Mouse (Mus musculus) B cell, adult 2 months (primary cell): Measurements from ENCODE around the gene Notch3.
"Not testable (repeated sequence)": the region's sequence is repeated elsewhere in the genome, so short reads cannot be mapped to it uniquely, and the experiment has no call there.

Experiments used
- DNase-seq, 2 experiments: peaks; one replicate each; pipeline ENCODE4 v3.0.0; 2022

Notch3 gene

GRCm38 (mm10) chr17:32117287-32117871, 49.3 kb downstream of the Notch3 start:
- DNase-seq = no peak

DNA sequence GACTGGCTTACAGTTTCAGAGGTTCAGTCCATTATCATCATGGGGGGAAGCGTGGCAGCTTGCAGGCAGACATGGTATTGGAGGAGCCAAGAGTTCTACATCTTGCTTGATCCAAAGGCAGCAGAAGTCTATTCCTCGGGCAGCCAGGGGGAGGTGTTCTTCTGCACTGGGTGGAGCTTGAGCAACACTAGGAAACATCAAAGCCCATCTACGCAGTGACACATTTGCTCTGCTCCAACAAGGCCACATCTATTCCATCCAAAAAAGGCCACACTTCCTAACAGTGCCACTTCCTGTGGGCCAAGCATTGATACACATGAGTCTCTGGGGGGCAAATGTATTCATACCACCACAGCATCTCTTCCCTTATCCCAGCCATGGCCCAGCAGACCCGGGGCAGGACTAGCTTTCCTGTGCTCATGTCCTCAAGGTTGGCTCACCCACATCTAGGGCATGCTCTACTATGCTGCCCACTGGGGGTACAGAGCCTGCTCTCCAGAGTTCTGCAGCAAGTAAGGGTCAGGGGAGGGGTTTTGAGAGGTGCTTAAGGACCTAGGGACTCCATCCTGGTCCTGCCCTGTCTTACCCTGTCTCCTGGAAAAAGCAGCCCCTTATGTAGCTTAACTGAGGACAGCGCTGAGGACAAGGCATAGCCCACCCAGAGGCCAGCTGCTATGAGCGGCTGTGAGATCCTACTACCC, 49.9 kb downstream of the Notch3 start:
- DNase-seq = no peak

DNA sequence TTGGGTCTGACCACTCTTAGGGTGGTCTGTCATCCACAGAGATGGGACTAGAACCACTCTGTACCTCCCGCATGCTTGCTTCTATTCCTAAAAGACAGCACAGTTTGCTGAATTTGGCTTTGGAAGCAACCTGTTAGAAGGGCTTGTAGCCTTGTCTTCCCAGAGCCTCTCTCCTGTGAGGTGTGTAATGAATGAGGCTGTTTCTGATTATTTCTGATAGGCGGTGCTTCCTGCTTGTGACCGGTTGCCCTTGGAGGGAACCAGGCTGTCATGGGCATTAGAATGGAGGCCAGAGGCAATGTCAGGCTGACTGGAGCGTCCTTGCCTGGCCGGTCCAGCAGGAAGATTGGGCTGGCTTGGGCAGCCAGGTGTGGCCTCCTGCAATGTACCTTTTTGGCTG, 52.2 kb downstream of the Notch3 start:
- not testable (repeated sequence) for DNase-seq

DNA sequence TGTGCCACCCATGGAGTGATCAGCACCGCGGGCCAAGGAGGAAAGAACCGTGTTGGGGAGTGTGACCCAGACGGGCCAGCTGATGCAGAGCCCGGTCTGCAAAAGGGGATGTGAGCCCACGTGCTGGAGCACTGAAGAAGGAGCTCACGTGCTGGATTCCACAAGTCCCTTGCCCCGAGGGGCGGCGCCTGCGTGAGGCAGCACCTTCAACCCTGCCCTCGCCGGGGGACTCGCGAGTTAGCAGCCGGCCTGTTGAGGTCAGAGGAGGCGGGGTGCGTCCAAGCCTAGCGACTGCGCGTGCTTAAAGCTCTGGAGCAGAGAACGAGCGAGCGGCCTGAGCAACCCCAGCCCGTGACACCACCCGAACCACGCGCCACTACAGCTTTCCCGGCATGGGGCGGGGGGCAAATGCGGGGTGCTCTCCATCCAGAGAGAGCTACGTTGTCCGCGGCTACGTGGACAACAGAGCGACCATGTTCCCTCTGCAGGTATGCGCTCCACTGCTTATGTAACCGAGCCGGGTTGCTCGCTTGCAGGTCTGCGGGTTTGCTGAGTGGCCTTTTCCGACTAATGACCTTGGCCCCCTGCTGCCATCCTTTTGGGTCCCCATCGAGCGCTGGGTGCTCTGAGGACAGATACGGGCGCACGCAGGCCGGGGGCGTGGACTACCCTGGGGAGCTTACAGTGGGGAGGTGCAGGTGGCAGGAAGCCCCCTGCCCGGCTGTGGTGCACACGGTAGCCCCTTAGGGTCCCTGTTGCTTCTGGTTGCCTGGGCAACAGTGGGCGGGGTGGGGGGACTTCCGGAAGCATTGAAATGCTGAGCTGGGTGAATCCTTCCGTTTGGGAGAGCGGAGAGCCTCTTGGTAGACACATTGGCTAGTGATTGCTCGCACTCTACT, 52.9 kb downstream of the Notch3 start:
- DNase-seq = peak; percentile 46 to 50

- no peak for DNase-seq
Measured at GRCm38 (mm10) chr17:32113255-32113522, 53.5 kb downstream of the Notch3 start.

DNA sequence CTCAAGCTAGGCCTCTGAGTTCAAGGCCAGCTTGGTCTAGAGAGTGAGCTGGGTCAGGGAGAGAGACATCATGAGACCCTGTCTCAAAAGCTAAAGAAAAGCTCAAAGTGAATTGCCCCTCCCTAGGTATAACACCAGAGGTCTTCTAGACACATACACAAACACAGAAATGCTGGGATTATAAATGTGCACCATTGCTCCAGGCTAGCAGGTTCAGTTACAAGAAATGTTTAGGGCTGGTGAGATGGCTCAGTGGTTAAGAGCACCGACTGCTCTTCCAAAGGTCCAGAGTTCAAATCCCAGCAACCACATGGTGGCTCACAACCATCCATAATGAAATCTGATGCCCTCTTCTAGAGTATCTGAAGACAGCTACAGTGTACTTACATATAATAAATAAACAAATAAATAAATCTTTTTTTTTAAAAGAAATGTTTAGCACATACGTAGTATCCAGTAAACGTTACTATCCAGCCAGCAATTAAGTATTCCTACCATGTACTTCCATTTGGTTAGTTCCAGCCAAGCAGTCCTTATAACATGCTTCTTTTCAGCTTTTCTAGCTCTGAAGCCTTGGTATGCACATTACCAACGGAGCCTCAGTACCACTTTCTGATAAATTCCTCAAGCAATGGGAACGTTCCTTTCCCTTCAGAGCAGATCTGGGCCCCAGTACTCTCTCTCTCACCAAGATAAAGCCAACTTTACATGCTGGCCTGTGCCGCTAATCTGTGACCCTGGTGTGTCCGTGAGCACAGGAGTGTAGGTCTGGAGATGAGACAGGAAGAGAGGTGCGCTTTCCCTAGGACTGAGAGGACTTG, 54.0 kb downstream of the Notch3 start:
- no peak for DNase-seq

- no peak for DNase-seq
Measured at GRCm38 (mm10) chr17:32110980-32111780, 55.5 kb downstream of the Notch3 start.

- no peak for DNase-seq
Measured at GRCm38 (mm10) chr17:32110424-32110823, 56.2 kb downstream of the Notch3 start.

- DNase-seq = no peak
Measured at GRCm38 (mm10) chr17:32109201-32109940, 57.3 kb downstream of the Notch3 start.

- not testable (repeated sequence) for DNase-seq
Measured at GRCm38 (mm10) chr17:32108320-32109011, 58.2 kb downstream of the Notch3 start.

- no peak for DNase-seq
Measured at GRCm38 (mm10) chr17:32107877-32108276, 58.8 kb downstream of the Notch3 start.

DNA sequence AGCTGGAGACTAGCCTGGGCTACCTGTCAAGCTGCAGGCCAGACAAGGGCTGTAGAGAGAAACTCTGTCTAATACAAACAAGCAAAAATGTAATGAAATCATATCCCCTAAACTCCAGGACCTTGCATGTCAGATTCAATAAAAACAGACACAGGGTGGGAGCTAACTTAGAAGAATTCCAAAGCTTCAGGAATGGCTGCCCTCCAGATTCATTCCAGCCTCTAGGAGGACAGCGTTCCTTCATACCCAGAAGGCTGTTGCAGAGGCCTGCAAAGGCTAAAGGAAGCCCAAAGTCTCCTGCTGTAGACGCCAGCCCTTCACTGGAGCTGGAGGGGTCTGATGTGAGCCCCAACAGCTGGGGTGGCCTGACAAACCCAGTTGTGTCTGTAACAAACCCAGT, 60.3 kb downstream of the Notch3 start:
- no peak for DNase-seq

GRCm38 (mm10) chr17:32103054-32103453, 63.6 kb downstream of the Notch3 start:
- no peak for DNase-seq

DNA sequence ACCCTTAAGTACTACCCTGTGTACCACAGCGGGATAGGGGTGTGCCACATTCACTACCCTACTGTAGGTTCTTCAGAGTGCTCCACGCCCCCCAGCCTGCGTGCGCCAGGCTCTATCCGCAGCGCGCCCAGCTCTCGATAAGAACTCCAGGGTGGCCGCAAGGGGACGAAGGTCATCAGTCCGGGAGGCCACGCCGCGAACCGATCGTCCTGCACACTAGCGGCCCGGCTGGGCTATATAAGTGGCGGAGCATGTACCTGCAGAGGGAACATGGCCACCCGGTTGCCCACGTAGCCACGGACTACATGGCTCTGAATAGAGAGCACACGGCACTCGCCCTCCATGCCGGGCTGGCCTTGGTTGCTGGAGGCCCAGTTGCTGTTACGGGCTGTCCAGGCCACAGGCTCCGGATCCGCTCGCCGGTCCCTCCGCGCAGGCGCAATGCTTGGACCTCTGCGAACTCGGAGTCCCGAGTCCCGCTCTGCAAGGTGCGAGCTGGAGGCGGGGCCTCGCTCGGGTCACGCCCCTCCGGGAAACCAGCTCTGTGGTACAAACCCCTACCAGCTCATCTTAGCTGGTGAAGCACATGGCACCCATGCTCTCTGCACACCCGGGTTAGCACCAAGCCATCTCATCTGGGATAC, 66.6 kb downstream of the Notch3 start:
- DNase-seq = peak; percentile 62 to 64

DNA sequence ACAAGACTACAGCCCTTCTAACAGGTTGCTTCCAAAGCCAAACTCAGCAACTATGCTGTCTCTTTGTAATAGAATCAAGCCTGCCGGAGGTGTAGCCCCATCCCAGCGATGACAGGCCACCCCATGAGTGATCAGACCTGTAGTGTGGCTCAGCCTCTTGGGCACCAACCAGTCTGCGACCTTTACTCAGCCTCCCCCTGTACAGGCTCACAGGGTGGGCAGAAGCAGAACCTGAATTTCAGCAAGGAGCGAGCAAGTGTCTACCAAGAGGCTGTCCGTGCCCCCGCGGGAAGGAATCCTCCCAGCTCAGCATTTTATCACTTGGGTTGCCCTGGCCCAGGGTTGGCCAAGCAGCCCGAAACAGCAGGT, 67.1 kb downstream of the Notch3 start:
- no peak for DNase-seq

DNA sequence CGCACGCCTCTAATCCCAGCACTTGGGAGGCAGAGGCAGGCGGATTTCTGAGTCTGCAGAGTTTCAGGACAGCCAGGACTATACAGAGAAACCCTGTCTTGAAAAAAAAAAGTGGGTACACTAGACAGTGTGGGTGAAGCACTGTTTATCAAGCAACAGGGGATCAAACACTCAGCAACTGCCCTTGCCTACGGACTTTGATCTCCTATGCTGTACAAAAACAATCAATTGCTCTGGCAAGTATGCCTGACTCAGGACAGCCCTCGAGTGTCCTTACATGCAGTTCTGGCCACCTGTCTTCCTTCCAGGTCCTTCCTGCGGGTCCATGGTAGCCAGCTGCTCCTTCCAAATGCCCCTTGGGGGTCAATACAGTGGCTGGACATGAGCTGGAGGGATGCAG, 67.7 kb downstream of the Notch3 start:
- DNase-seq = not testable (repeated sequence)

GRCm38 (mm10) chr17:32097676-32098075, 69.0 kb downstream of the Notch3 start:
- no peak for DNase-seq

GRCm38 (mm10) chr17:32092895-32093294, 73.8 kb downstream of the Notch3 start:
- DNase-seq = peak in 1 of 2 experiments; percentile 26

DNA sequence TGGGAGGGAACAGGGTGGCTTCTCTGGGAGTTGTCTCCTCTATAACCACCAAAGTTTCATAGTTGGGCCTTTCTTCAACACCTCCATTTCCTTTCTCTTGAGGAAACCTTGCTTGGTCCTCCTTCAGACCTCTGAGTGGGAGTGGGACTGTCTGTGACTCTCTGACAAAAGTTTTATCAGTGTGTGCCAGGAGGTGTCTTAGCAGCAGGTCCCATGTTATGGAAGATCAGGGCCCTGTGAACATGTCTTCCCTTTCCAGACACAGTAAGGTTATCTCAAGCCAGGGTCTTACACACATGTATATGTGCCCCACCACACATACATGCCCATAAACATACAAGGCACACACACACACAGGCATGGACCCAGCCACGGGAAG, 74.4 kb downstream of the Notch3 start:
- no peak for DNase-seq
